Mouse (Mus musculus) megakaryocyte, embryonic 14.5 days (primary cell): ENCODE measurements around the gene Trib3.

Experiments
- FLI1 ChIP-seq: IDR thresholded peaks from 2 replicates; pipeline ENCODE4 v1.6.1; 2012; ENCODE audit warnings: low read length, inconsistent platforms, mixed read lengths
- GATA1 ChIP-seq: IDR thresholded peaks from 3 replicates; pipeline ENCODE4 v1.6.1; 2012; ENCODE audit warnings: mixed read lengths, low read length, inconsistent platforms, borderline replicate concordance

- TF ChIP-seq GATA1 = no peak
- no peak for TF ChIP-seq FLI1
These were observed 55.8 kb downstream of the Trib3 start for GRCm38 (mm10) chr2:152288046-152288445.
